Mouse (Mus musculus): ENCODE results near the gene Mark1. TPM values are rescaled to one million over a fixed set of nuclear protein-coding genes. Genes with fewer than 3 reads are reported as not detected.

Mark1 gene
- polyA plus RNA-seq, 1 experiment from 2014 or later = 2.1 TPM

DNA sequence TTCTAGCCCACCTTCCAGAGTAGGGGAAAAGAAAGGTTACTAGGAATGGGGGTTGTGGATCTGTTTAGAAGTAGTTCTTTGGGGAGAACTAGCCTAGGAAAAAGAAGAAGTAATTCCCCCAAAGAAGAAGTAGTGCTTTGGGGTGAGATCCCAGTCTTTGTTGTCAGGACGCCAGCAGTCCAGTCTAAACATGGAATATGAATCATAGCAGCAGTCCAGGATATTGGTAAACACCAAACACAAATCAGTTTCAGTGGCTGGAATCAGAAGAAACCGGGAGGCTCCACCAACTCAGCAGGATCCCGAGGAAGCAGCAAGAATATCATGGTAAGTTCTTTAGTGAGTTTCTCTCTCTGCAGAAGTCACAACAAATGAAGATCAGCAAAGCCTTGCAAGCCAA lies 13.2 kb upstream of the Mark1 start:
- Histone ChIP-seq H3K4me1 (replicated peaks; ENCODE audit: insufficient read depth, low read length) (no peaks in the 10 kb centered on the region), H3K4me3 (replicated peaks; ENCODE audit: low read depth, low read length) (no peak overlapping the region), H3K36me3 (ENCODE audit: insufficient read depth, low read length) (no peaks in the 10 kb centered on the region), H3K4me2 (ENCODE audit: low read length) (no peak overlapping the region), H3K27ac (no peak overlapping the region), H3K27me3 (ENCODE audit: insufficient read depth, low read length) (no peaks in the 10 kb centered on the region), H3K9ac (ENCODE audit: low read depth, low read length) (no peak overlapping the region), H3K9me3 (replicated peaks; ENCODE audit: low read length) (no peaks in the 10 kb centered on the region)
- DNase-seq (ENCODE audit: low spot score) (no peak), ATAC-seq (replicated peaks; ENCODE audit: low FRiP score, low read depth) (no peak)
- WGBS = 84% methylated on average over 3 of the region's 3 CpGs
- TF ChIP-seq CTCF (IDR thresholded peaks at IDR 0.05; ENCODE audit: low read depth) = no peak

- ATAC-seq (replicated peaks; ENCODE audit: low FRiP score, low read depth) (no peak), DNase-seq (ENCODE audit: low spot score) (no peak)
- no peak overlapping the region for H3K9ac ChIP-seq (ENCODE audit: low read depth, low read length)
- H3K4me1 ChIP-seq (replicated peaks; ENCODE audit: insufficient read depth, low read length) = no peaks in the 10 kb centered on the region
- 70% methylated on average over 5 of the region's 5 CpGs for WGBS
- H3K36me3 ChIP-seq (ENCODE audit: insufficient read depth, low read length) = no peaks in the 10 kb centered on the region
- H3K4me3 ChIP-seq (replicated peaks; ENCODE audit: low read depth, low read length) = no peak overlapping the region
- no peaks in the 10 kb centered on the region for H3K9me3 ChIP-seq (replicated peaks; ENCODE audit: low read length)
- no peak overlapping the region for H3K4me2 ChIP-seq (ENCODE audit: low read length)
- no peak overlapping the region for H3K27ac ChIP-seq
- no peak for TF ChIP-seq CTCF (IDR thresholded peaks at IDR 0.05; ENCODE audit: low read depth)
- no peaks in the 10 kb centered on the region for H3K27me3 ChIP-seq (ENCODE audit: insufficient read depth, low read length)
Measured at GRCm38 (mm10) chr1:185007066-185007465, 7.7 kb upstream of the Mark1 start.

DNA sequence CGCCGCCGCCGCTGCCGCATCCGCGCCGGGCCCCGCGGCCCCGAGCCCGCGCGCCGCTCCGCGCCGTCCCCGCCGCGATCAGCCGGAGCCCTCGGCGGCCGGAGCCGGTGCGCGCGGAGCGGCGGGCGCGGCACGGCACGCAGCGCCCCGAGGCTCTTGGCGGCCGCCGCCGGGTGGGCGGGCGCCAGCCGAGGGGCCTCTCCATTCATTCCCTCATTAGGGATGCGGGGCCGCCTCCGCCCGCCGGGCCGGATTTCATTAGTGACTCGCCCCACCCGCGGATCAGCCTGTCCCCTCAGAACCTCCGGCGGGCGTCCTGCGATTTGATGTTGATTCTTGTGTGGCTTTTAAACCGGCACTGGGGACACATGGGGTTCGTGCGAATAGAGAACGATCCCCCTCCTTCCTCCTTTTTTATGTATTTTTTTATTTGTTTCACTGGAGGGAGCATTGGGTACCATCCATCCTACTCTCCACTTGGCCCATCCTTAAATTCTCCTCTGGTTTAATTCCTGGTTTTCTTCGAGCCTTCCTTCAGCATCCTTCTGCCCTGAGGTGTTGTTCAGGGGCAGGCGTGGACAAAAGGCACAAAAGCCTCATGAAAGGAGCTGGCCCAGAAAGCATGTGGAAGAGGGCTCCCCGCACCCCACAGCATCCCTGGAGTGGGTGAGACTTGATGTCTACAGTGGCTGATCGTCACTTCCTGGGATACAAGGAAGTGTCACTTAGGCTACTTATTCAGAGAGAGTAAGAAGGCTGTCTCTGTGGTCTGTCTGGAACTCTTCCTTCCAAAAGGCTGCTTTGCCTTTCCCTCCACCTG lies 620 bp upstream of the Mark1 start:
- Histone ChIP-seq H3K27me3 (ENCODE audit: insufficient read depth, low read length) (no peaks in the 10 kb centered on the region), H3K4me3 (replicated peaks; ENCODE audit: low read depth, low read length) (peak overlapping the region; percentile 73), H3K9ac (ENCODE audit: low read depth, low read length) (peak overlapping the region; percentile 92), H3K36me3 (ENCODE audit: insufficient read depth, low read length) (no peaks in the 10 kb centered on the region), H3K9me3 (replicated peaks; ENCODE audit: low read length) (no peaks in the 10 kb centered on the region), H3K4me1 (replicated peaks; ENCODE audit: insufficient read depth, low read length) (0 out of 2 replicates have a peak, but pooled peaks cover 3% of the 10 kb centered on the region), H3K4me2 (ENCODE audit: low read length) (peak overlapping the region; percentile 93), H3K27ac (peak overlapping the region; percentile 66)
- WGBS = 1% methylated on average over 43 of the region's 65 CpGs
- peak; percentile 46 for DNase-seq (ENCODE audit: low spot score)
- ATAC-seq (replicated peaks; ENCODE audit: low FRiP score, low read depth) = peak; percentile 63
- no peak for TF ChIP-seq CTCF (IDR thresholded peaks at IDR 0.05; ENCODE audit: low read depth)

DNA sequence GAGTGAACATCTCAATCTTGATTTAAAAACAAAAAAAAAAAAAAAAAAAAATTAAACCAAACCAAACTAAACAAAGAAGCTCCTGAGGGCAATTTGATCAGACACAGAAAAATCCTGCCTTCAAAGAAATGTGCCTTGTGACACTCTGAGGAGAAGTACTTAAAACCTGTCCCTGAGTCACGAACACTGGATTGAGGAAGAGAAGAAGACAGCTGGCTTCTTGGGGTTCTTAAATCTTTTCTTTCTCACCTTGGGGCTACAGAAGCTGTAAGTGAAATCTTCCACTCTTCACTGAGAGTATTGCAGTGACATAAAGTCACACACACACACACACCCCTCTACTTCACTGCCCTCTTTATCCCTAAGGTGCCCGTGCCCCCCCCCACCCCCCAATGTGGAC lies 739 bp downstream of the Mark1 start:
- 33% methylated on average over 2 of the region's 2 CpGs for WGBS
- no peak for DNase-seq (ENCODE audit: low spot score)

GRCm38 (mm10) chr1:184998161-184998560 lies 1.2 kb downstream of the Mark1 start:
- WGBS = 58% methylated on average over 9 of the region's 9 CpGs
- no peak for DNase-seq (ENCODE audit: low spot score)
- ATAC-seq (replicated peaks; ENCODE audit: low FRiP score, low read depth) = no peak

More for the DNA sequence above, 739 bp downstream of the Mark1 start:
- Histone ChIP-seq H3K9ac (ENCODE audit: low read depth, low read length) (peak overlapping the region; percentile 92), H3K27ac (no peak overlapping the region), H3K4me1 (replicated peaks; ENCODE audit: insufficient read depth, low read length) (0 out of 2 replicates have a peak, but pooled peaks cover 3% of the 10 kb centered on the region), H3K4me2 (ENCODE audit: low read length) (peak overlapping the region; percentile 93), H3K36me3 (ENCODE audit: insufficient read depth, low read length) (no peaks in the 10 kb centered on the region), H3K4me3 (replicated peaks; ENCODE audit: low read depth, low read length) (peak overlapping the region; percentile 73), H3K27me3 (ENCODE audit: insufficient read depth, low read length) (no peaks in the 10 kb centered on the region), H3K9me3 (replicated peaks; ENCODE audit: low read length) (no peaks in the 10 kb centered on the region)
- no peak for TF ChIP-seq CTCF (IDR thresholded peaks at IDR 0.05; ENCODE audit: low read depth)
- no peak for ATAC-seq (replicated peaks; ENCODE audit: low FRiP score, low read depth)

DNA sequence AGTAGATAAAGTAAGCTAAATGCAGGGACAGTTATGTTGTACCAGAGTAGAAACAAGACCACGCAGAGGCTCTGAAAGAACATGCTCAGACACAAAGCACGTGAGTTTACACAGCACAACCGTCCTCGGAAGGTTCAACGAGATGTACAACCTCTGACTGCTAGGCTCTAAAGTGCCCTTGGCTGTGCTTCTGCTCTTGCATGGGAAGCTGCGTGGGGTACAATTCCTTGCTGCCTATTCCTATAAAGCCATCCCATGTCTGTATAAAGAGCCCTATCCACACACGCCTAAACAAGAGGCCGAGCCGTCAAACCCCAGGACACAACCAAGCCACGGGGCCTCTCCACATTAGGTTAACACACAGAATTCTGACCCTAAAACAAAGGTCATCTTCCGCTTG lies 1.9 kb downstream of the Mark1 start:
- Histone ChIP-seq H3K36me3 (ENCODE audit: insufficient read depth, low read length) (no peaks in the 10 kb centered on the region), H3K4me3 (replicated peaks; ENCODE audit: low read depth, low read length) (no peak overlapping the region), H3K9ac (ENCODE audit: low read depth, low read length) (no peak overlapping the region), H3K9me3 (replicated peaks; ENCODE audit: low read length) (no peaks in the 10 kb centered on the region), H3K27me3 (ENCODE audit: insufficient read depth, low read length) (no peaks in the 10 kb centered on the region), H3K4me2 (ENCODE audit: low read length) (no peak overlapping the region), H3K27ac (no peak overlapping the region), H3K4me1 (replicated peaks; ENCODE audit: insufficient read depth, low read length) (0 out of 2 replicates have a peak, but pooled peaks cover 3% of the 10 kb centered on the region)
- no peak for TF ChIP-seq CTCF (IDR thresholded peaks at IDR 0.05; ENCODE audit: low read depth)
- DNase-seq (ENCODE audit: low spot score) (no peak), ATAC-seq (replicated peaks; ENCODE audit: low FRiP score, low read depth) (no peak)
- WGBS = 76% methylated on average over 11 of the region's 11 CpGs

More at GRCm38 (mm10) chr1:184998161-184998560, 1.2 kb downstream of the Mark1 start:
- Histone ChIP-seq H3K4me3 (replicated peaks; ENCODE audit: low read depth, low read length) (peak overlapping the region; percentile 73; the same call in 1 of the 2 replicates), H3K9ac (ENCODE audit: low read depth, low read length) (no peak overlapping the region), H3K27ac (no peak overlapping the region), H3K36me3 (ENCODE audit: insufficient read depth, low read length) (no peaks in the 10 kb centered on the region), H3K9me3 (replicated peaks; ENCODE audit: low read length) (no peaks in the 10 kb centered on the region), H3K4me1 (replicated peaks; ENCODE audit: insufficient read depth, low read length) (0 out of 2 replicates have a peak, but pooled peaks cover 3% of the 10 kb centered on the region), H3K27me3 (ENCODE audit: insufficient read depth, low read length) (no peaks in the 10 kb centered on the region), H3K4me2 (ENCODE audit: low read length) (peak overlapping the region; percentile 93)
- TF ChIP-seq CTCF (IDR thresholded peaks at IDR 0.05; ENCODE audit: low read depth) = no peak
